Mouse (Mus musculus) MEL (cell line): ENCODE data around the gene Sars2. TPM values are rescaled to one million over a fixed set of nuclear protein-coding genes. Genes with fewer than 3 reads are reported as not detected.

Experiments used
- DNase-seq: peaks from one replicate; pipeline ENCODE4 v3.0.0; 2011; ENCODE audit warnings: low read depth, low spot score
- H3K27ac ChIP-seq: 2 replicates; pipeline ENCODE4 v1.5.1; 2012; ENCODE audit warnings: low read depth, mild to moderate bottlenecking, control low read depth, low read length, moderate library complexity; ENCODE audit not compliant: control insufficient read depth
- H3K27me3 ChIP-seq, 2 experiments: fragments of 150-350 bp in 1 of 2; sonication (generic) in 1 of 2; 2 replicates each; pipeline ENCODE4 v1.6.1; 2012; ENCODE audit warnings: low read length in 2 of 2, mild to moderate bottlenecking in 2 of 2, improper control_type of control experiment in 1 of 2, moderate library complexity in 1 of 2; ENCODE audit not compliant: insufficient read depth in 2 of 2, control insufficient read depth in 1 of 2
- H3K36me3 ChIP-seq, 2 experiments: 2 replicates each; pipeline ENCODE4 v1.6.1; 2012 to 2014; ENCODE audit warnings: low read length in 2 of 2, improper control_type of control experiment in 1 of 2, inconsistent platforms in 1 of 2, mild to moderate bottlenecking in 1 of 2; ENCODE audit not compliant: insufficient read depth in 2 of 2, control insufficient read depth in 1 of 2
- H3K4me1 ChIP-seq, 2 experiments: fragments of 150-350 bp in 1 of 2; sonication (generic) in 1 of 2; 2 replicates each; pipeline ENCODE4 v1.6.1; 2012; ENCODE audit warnings: low read length in 2 of 2, improper control_type of control experiment in 1 of 2, mild to moderate bottlenecking in 1 of 2; ENCODE audit not compliant: insufficient read depth in 2 of 2, control insufficient read depth in 1 of 2
- H3K4me3 ChIP-seq, 2 experiments: fragments of 150-350 bp in 1 of 2; sonication (generic) in 1 of 2; 2 replicates each; pipeline ENCODE4 v1.5.1; 2012; ENCODE audit warnings: low read depth in 2 of 2, low read length in 2 of 2, mild to moderate bottlenecking in 2 of 2, moderate library complexity in 2 of 2, control low read depth in 1 of 2, improper control_type of control experiment in 1 of 2; ENCODE audit not compliant: control insufficient read depth in 1 of 2, insufficient read depth in 1 of 2
- H3K79me2 ChIP-seq: 2 replicates; pipeline ENCODE4 v1.6.1; 2012; ENCODE audit warnings: mild to moderate bottlenecking, low read length, moderate library complexity; ENCODE audit not compliant: control insufficient read depth, poor library complexity, insufficient read depth
- H3K9ac ChIP-seq: 2 replicates; pipeline ENCODE4 v1.6.1; 2012; ENCODE audit warnings: low read depth, mild to moderate bottlenecking, control low read depth, low read length, moderate library complexity; ENCODE audit not compliant: control insufficient read depth, poor library complexity, severe bottlenecking
- H3K9me3 ChIP-seq: fragments of 150-350 bp; sonication (generic); replicated peaks from 2 replicates; pipeline ENCODE4 v1.6.1; 2012; ENCODE audit warnings: mild to moderate bottlenecking, low read length, improper control_type of control experiment, moderate library complexity; ENCODE audit not compliant: insufficient read depth
- BHLHE40 ChIP-seq: IDR thresholded peaks from 2 replicates; pipeline ENCODE4 v1.6.1; 2012; ENCODE audit warnings: low read depth, mild to moderate bottlenecking, inconsistent platforms, low read length, improper control_type of control experiment, borderline replicate concordance
- CTCF ChIP-seq, 3 experiments: IDR thresholded peaks in 2 of 3; conservative IDR thresholded peaks in 1 of 3; 2 replicates each; pipeline ENCODE4 v1.5.1; 2011 to 2012; ENCODE audit warnings: low read length in 3 of 3, low read depth in 2 of 3, mild to moderate bottlenecking in 2 of 3, improper control_type of control experiment in 1 of 3, inconsistent platforms in 1 of 3, mixed read lengths in 1 of 3, moderate library complexity in 1 of 3; ENCODE audit not compliant: control insufficient read depth in 1 of 3, insufficient read depth in 1 of 3, poor library complexity in 1 of 3, severe bottlenecking in 1 of 3
- ELF1 ChIP-seq: IDR thresholded peaks from 2 replicates; pipeline ENCODE4 v1.6.1; 2014; ENCODE audit warnings: low read depth, mild to moderate bottlenecking, inconsistent platforms, low read length, improper control_type of control experiment, moderate library complexity
- EP300 ChIP-seq, 2 experiments: IDR thresholded peaks; 2 replicates each; pipeline ENCODE4 v1.6.1; 2011; ENCODE audit warnings: improper control_type of control experiment in 2 of 2, low read length in 2 of 2, low read depth in 1 of 2, mild to moderate bottlenecking in 1 of 2
- GABPA ChIP-seq: IDR thresholded peaks from 2 replicates; pipeline ENCODE4 v1.6.1; 2012; ENCODE audit warnings: low read depth, mild to moderate bottlenecking, inconsistent platforms, low read length, improper control_type of control experiment, moderate library complexity
- GATA1 ChIP-seq: IDR thresholded peaks from 2 replicates; pipeline ENCODE4 v1.6.1; 2011; ENCODE audit warnings: low read depth, low read length, improper control_type of control experiment
- JUND ChIP-seq: IDR thresholded peaks from 2 replicates; pipeline ENCODE4 v1.6.1; 2011; ENCODE audit warnings: low read depth, mild to moderate bottlenecking, improper control_type of control experiment, low read length
- MAFK ChIP-seq: IDR thresholded peaks from 2 replicates; pipeline ENCODE4 v1.6.1; 2011; ENCODE audit warnings: low read depth, mild to moderate bottlenecking, low read length, improper control_type of control experiment, borderline replicate concordance
- MAX ChIP-seq: IDR thresholded peaks from 2 replicates; pipeline ENCODE4 v1.6.1; 2011; ENCODE audit warnings: low read length, improper control_type of control experiment
- MAZ ChIP-seq: IDR thresholded peaks from 2 replicates; pipeline ENCODE4 v1.6.1; 2012; ENCODE audit warnings: low read depth, mild to moderate bottlenecking, inconsistent platforms, low read length, improper control_type of control experiment
- MYB ChIP-seq: IDR thresholded peaks from 2 replicates; pipeline ENCODE4 v1.6.1; 2011; ENCODE audit warnings: mild to moderate bottlenecking, low read depth, low read length, improper control_type of control experiment
- MYC ChIP-seq: IDR thresholded peaks from 2 replicates; pipeline ENCODE4 v1.6.1; 2011; ENCODE audit warnings: low read depth, mild to moderate bottlenecking, low read length, improper control_type of control experiment, moderate library complexity
- NELFE ChIP-seq: IDR thresholded peaks from 2 replicates; pipeline ENCODE4 v1.6.1; 2011; ENCODE audit warnings: low read depth, low read length, improper control_type of control experiment
- RAD21 ChIP-seq: IDR thresholded peaks from 2 replicates; pipeline ENCODE4 v1.6.1; 2011; ENCODE audit warnings: mild to moderate bottlenecking, low read depth, low read length, improper control_type of control experiment
- RCOR1 ChIP-seq: IDR thresholded peaks from 2 replicates; pipeline ENCODE4 v1.6.1; 2012; ENCODE audit warnings: low read depth, mild to moderate bottlenecking, inconsistent platforms, low read length, improper control_type of control experiment
- SIN3A ChIP-seq: IDR thresholded peaks from 2 replicates; pipeline ENCODE4 v1.6.1; 2012; ENCODE audit warnings: low read length, improper control_type of control experiment, inconsistent platforms
- SMC3 ChIP-seq: IDR thresholded peaks from 2 replicates; pipeline ENCODE4 v1.6.1; 2011; ENCODE audit warnings: low read depth, low read length, improper control_type of control experiment
- TAL1 ChIP-seq: IDR thresholded peaks from 2 replicates; pipeline ENCODE4 v1.6.1; 2012; ENCODE audit warnings: mild to moderate bottlenecking, inconsistent platforms, low read length, moderate library complexity, mixed read lengths
- TBP ChIP-seq: IDR thresholded peaks from 2 replicates; pipeline ENCODE4 v1.8.0; 2011; ENCODE audit warnings: low read depth, low read length, improper control_type of control experiment
- USF2 ChIP-seq, 2 experiments: IDR thresholded peaks; 2 replicates each; pipeline ENCODE4 v1.6.1; 2011 to 2012; ENCODE audit warnings: improper control_type of control experiment in 2 of 2, low read length in 2 of 2, borderline replicate concordance in 1 of 2, inconsistent platforms in 1 of 2, low read depth in 1 of 2, mild to moderate bottlenecking in 1 of 2; ENCODE audit not compliant: insufficient read depth in 1 of 2
- ZC3H11A ChIP-seq: IDR thresholded peaks from 2 replicates; pipeline ENCODE4 v1.6.1; 2012; ENCODE audit warnings: low read depth, mild to moderate bottlenecking, inconsistent platforms, low read length, improper control_type of control experiment
- polyA plus RNA-seq, 2 experiments: library from polyadenylated mRNA; stranded (reverse) in 1 of 2; unstranded in 1 of 2; fragments of >175 nt in 1 of 2; fragments of >200 nt in 1 of 2; gene quantifications; 2 replicates each; pipeline versions ENCODE4 v1.2.1 to v1.2.4; 2012; ENCODE audit warnings: low replicate concordance in 2 of 2, low read depth in 1 of 2; ENCODE audit not compliant: insufficient read length in 2 of 2, insufficient read depth in 1 of 2, missing spikeins in 1 of 2
- total RNA-seq: library from RNA; depleted of rRNA; stranded (reverse); fragments of 300-350 nt; gene quantifications from 2 replicates; pipeline ENCODE4 v1.2.3, GENCODE M21; 2012

Sars2 gene
- total and polyA plus RNA-seq, 3 experiments, result 19.2 to 51.4 TPM; not detected in 1

- Histone ChIP-seq H3K4me1 (no peaks in the 10 kb centered on the region), H3K9me3 (no peaks in the 10 kb centered on the region), H3K27me3 (no peaks in the 10 kb centered on the region; a peak in 1 of 4 replicates), H3K4me3 (no peak overlapping the region), H3K9ac (no peak overlapping the region), H3K79me2 (no peaks in the 10 kb centered on the region), H3K36me3 (no peaks in the 10 kb centered on the region), H3K27ac (no peak overlapping the region)
- no peak for DNase-seq
- TF ChIP-seq MYB, result no peak
- TF ChIP-seq SIN3A, result no peak
- no peak for TF ChIP-seq EP300 (IDR thresholded peaks at IDR 0.05; ENCODE audit: low read depth in 1 of 2, low read length in 2 of 2)
- TF ChIP-seq ELF1, result no peak
- TF ChIP-seq TAL1, result no peak
- no peak for TF ChIP-seq MAFK
- TF ChIP-seq ZC3H11A, result no peak
- TF ChIP-seq MAZ, result no peak
- no peak for TF ChIP-seq RCOR1
- no peak for TF ChIP-seq GABPA
- no peak for TF ChIP-seq NELFE
- no peak for TF ChIP-seq SMC3
- no peak for TF ChIP-seq MAX
- no peak for TF ChIP-seq USF2 (IDR thresholded peaks at IDR 0.05; ENCODE audit: borderline replicate concordance in 1 of 2, insufficient read depth in 1 of 2, low read depth in 1 of 2, low read length in 2 of 2)
- TF ChIP-seq BHLHE40, result no peak
- no peak for TF ChIP-seq MYC
- TF ChIP-seq GATA1, result no peak
- no peak for TF ChIP-seq TBP
Measured at GRCm38 (mm10) chr7:28720753-28721537, 20.8 kb upstream of the Sars2 start.

- Histone ChIP-seq H3K36me3 (no peaks in the 10 kb centered on the region), H3K79me2 (no peaks in the 10 kb centered on the region), H3K9me3 (no peaks in the 10 kb centered on the region), H3K4me3 (no peak overlapping the region), H3K9ac (no peak overlapping the region), H3K27me3 (no peaks in the 10 kb centered on the region; a peak in 1 of 4 replicates), H3K27ac (no peak overlapping the region), H3K4me1 (no peaks in the 10 kb centered on the region)
- DNase-seq, result peak; percentile 60
- TF ChIP-seq RAD21, result peak; percentile 19
- no peak for TF ChIP-seq SMC3
- TF ChIP-seq GATA1, result no peak
- TF ChIP-seq JUND, result no peak
- TF ChIP-seq CTCF (IDR thresholded peaks at IDR 0.05 in 2 of 3, conservative IDR thresholded peaks at IDR 0.05 in 1 of 3; ENCODE audit: control insufficient read depth in 1 of 3, insufficient read depth in 1 of 3, low read depth in 2 of 3, low read length in 3 of 3, poor library complexity in 1 of 3, severe bottlenecking in 1 of 3), result peak; percentile 32 to 51 (median 43); a peak in 5 of 6 replicates
- no peak for TF ChIP-seq USF2 (IDR thresholded peaks at IDR 0.05; ENCODE audit: borderline replicate concordance in 1 of 2, insufficient read depth in 1 of 2, low read depth in 1 of 2, low read length in 2 of 2)
- TF ChIP-seq NELFE, result no peak
Measured at GRCm38 (mm10) chr7:28722079-28722478, 19.7 kb upstream of the Sars2 start.
